Mouse (Mus musculus): Measurements from ENCODE around the gene Unc13c.

The Unc13c gene

DNA sequence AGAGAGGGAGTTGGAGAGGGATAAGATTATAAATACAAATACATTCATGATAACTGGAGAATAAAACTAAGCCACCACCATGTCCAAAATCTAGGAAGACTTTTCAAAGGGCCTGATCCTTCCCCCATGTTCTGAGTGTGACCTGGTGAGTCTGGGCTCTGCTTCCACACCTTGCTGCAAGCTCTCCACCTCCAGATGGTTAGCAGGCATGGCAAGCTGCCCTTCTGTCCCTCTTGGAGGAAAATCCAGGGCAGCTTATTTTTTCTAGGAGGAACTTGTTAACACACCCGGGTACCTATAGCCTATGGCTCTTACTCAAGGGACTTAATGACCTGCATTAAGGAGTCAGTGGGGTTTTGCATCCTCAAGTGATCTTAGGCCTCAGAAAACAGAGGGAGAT is 364.8 kb downstream of the Unc13c start:
- DNase-seq = no peak

DNA sequence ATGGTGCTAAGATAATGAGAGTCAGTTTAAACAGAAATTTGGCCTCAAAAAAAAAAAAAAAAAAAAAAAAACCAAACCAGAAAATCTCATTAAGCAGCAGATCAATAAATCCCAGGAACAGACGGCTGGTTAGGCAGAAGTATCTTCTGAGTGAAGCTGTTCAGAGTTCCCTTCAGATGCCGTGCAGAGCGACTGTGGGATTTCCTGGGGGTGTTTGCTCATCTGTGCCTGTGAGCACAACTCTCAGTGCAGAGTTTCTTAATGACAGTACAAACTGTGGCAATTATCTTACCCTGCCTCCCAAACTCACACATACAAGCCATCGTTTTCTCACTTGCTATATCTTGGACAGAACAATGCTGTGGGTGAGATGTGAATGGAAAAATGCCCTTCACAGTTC is 403.2 kb downstream of the Unc13c start:
- DNase-seq = no peak

- peak; percentile 75 for DNase-seq
These were observed 408.7 kb downstream of the Unc13c start for GRCm38 (mm10) chr9:73560037-73560436.

DNA sequence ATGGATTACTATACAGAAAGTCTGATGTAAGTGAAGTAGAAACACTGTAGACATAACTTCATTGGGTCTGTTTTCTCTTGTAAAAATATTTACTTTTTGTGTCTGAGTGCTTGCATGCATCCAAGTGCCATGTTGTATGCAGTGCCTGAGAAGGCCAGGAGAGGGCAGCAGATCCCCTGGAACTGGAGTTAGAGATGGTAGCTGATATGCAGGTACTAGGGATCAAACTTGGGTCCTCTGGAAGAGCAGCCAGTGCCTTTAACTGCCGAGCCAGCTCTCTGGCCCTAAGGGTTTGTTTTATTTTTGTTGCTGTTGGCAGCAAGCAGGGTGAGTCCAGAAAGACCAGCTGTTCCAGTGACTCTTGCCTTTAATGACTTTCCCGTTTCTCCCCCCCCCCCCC is 411.0 kb downstream of the Unc13c start:
- DNase-seq = peak; percentile 58

GRCm38 (mm10) chr9:73555354-73555753 is 413.4 kb downstream of the Unc13c start:
- peak; percentile 26 for DNase-seq

GRCm38 (mm10) chr9:73472568-73472967 is 496.2 kb downstream of the Unc13c start:
- DNase-seq = no peak

GRCm38 (mm10) chr9:73462027-73462426 is 506.7 kb downstream of the Unc13c start:
- no peak for DNase-seq

GRCm38 (mm10) chr9:73450009-73450408 is 518.8 kb downstream of the Unc13c start:
- DNase-seq = no peak

GRCm38 (mm10) chr9:73449216-73449615 is 519.5 kb downstream of the Unc13c start:
- no peak for DNase-seq

DNA sequence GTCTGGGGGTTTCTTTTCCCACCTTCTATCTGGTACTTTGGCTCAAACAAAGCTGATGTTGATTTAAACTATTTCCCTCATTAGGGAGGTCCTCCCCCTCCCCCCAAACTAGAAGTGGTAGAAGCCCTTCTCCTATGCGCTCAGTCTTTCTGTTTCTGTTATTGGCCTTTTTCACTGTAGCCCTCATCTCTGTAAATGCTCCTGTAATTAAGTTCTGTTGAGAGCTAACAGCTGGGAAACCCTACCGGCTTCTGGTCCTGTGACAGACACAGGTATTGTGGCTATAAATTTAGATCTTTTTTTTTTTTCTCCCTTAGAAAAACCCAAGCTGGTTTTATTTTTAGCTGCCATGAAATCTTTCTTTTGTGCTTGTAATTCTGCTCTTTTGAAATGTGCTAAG is 536.8 kb downstream of the Unc13c start:
- DNase-seq = no peak

All from kidney, postnatal 14 days (tissue).